Mouse (Mus musculus) adrenal gland (tissue): ENCODE data around the gene Erf.

ENCODE experiments used
- intact Hi-C: fragments of 180-260 bp; cut with DNase I; formaldehyde crosslinking; loops from one replicate; pipeline ENCODE4 v1.15.1; 2025

The Erf gene

GRCm38 (mm10) chr7:25267751-25268463 lies 17.3 kb upstream of the Erf start:
- intact Hi-C loops: loop anchor here (2.0 kb wide), 1 partner anchor 17 kb away; the partner anchor contains the start of gene Erf

- intact Hi-C loops: loop anchor here (2.0 kb wide), 1 partner anchor 17 kb away; the partner anchor contains the start of gene Erf
Measured at GRCm38 (mm10) chr7:25267301-25267750, 16.8 kb upstream of the Erf start, which contains the start of gene Cic. Cic (plus strand) TSS chr7:25267704.

- intact Hi-C loops: loop anchor here (2.0 kb wide), 1 partner anchor 16 kb away; the partner anchor contains the start of gene Erf
Measured at GRCm38 (mm10) chr7:25266180-25266962, 15.8 kb upstream of the Erf start.

- intact Hi-C loops: loop anchor here (2.0 kb wide), 1 partner anchor 15 kb away; the partner anchor contains the start of gene Erf
Measured at GRCm38 (mm10) chr7:25265743-25266142, 15.2 kb upstream of the Erf start.

GRCm38 (mm10) chr7:25263968-25264870 lies 13.7 kb upstream of the Erf start:
- intact Hi-C loops: no loop called here

GRCm38 (mm10) chr7:25261896-25262295 lies 11.3 kb upstream of the Erf start:
- intact Hi-C loops: no loop called here

- intact Hi-C loops: loop anchor here (2.0 kb wide), 1 partner anchor 15 kb away; the partner anchor contains the start of gene Cic
Measured at GRCm38 (mm10) chr7:25251822-25252221, 1.3 kb upstream of the Erf start.

- intact Hi-C loops: loop anchor here (2.0 kb wide), 1 partner anchor 16 kb away; the partner anchor contains the start of gene Cic
Measured at GRCm38 (mm10) chr7:25251071-25251791, 670 bp upstream of the Erf start.

- intact Hi-C loops: loop anchor here (2.0 kb wide), 1 partner anchor 17 kb away; the partner anchor contains the start of gene Cic
Measured at GRCm38 (mm10) chr7:25249314-25250140, 1.0 kb downstream of the Erf start.

GRCm38 (mm10) chr7:25248846-25249313 lies 1.7 kb downstream of the Erf start:
- intact Hi-C loops: no loop called here

GRCm38 (mm10) chr7:25248018-25248647 lies 2.4 kb downstream of the Erf start:
- intact Hi-C loops: no loop called here

- intact Hi-C loops: no loop called here
Measured at GRCm38 (mm10) chr7:25247498-25247897, 3.1 kb downstream of the Erf start.

- intact Hi-C loops: no loop called here
Measured at GRCm38 (mm10) chr7:25246759-25247137, 3.8 kb downstream of the Erf start.

- intact Hi-C loops: no loop called here
Measured at GRCm38 (mm10) chr7:25246079-25246758, 4.3 kb downstream of the Erf start.

- intact Hi-C loops: loop anchor here (5.0 kb wide), 2 partner anchors 73 to 88 kb away; partner anchors contain the start of gene Megf8
Measured at GRCm38 (mm10) chr7:25244562-25245369, 5.8 kb downstream of the Erf start.

- intact Hi-C loops: loop anchor here (5.0 kb wide), 2 partner anchors 74 to 89 kb away; partner anchors contain the start of gene Megf8
Measured at GRCm38 (mm10) chr7:25243361-25243760, 7.2 kb downstream of the Erf start.

- intact Hi-C loops: loop anchor here (5.0 kb wide), 2 partner anchors 76 to 91 kb away; partner anchors contain the start of gene Megf8
Measured at GRCm38 (mm10) chr7:25241062-25241461, 9.5 kb downstream of the Erf start.
